Mouse (Mus musculus) cerebellum, adult 18-20 months (tissue): ENCODE data around the gene Sez6l.
"Not testable (repeated sequence)": the region's sequence is repeated elsewhere in the genome, so short reads cannot be mapped to it uniquely, and the experiment has no call there.

Experiments used
- DNase-seq, 2 experiments: peaks; one replicate each; pipeline ENCODE4 v3.0.0; 2021

Sez6l gene

GRCm38 (mm10) chr5:112428944-112429343 is 148.0 kb downstream of the Sez6l start:
- DNase-seq, result peak; percentile 76 to 77

GRCm38 (mm10) chr5:112427283-112427682 is 149.7 kb downstream of the Sez6l start:
- DNase-seq, result peak; percentile 73 to 79

DNA sequence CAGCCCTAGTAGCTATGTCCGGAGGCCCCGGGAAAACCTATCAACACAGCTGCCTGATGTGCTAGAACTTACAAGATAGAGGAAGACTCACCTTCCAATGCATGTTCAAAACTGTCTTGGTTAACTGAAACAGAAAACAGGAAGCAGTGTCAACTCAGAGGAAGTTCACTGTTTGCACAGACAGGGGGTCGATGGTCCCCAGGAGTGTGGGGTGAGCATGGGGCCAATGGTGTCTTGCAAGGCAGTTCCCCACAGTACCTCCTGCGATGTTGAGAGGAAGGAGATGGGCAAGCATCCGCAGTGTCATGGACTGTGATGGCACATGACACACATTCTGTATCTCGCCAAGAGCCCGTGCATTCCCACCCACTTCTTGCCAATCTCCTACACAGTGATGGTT is 150.3 kb downstream of the Sez6l start:
- DNase-seq, result no peak

DNA sequence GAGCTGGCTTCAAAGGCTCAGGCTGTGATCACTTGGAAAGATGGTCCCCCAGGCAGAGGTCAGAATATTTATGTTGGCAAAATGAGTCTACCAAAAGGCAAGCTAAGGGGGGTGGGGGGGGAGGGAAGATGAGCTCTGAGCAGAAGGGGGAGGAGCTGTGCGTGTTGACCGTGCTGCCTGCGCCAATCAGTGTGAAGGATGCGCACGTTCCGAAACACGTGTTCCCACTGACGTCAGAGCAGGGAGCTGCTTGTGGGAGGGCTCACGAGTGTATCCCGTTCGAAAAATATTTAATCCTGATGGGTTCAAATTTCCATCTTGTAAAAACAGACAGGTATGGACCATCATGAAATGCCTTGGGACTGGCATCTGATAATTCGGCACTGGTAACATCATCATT is 157.4 kb downstream of the Sez6l start:
- DNase-seq, result no peak

DNA sequence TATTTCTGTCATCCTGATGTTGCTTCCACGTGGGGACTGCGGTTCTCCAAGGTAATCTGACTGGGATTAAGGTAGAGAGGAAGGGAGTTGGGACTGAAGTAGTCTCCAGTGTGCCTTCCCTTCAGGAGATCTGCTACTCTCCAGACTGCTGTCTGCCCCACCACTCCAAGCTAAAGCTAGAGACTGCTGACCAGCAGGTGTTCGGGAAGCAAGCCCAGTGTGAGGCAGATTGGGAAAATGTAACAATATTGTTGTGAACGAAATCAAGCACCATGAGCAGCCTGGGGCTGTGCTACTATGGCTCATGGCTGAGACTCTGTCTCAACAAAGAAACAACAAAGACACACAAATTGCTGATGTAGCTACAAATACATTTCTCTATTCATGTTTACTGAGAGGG is 159.0 kb downstream of the Sez6l start:
- peak; percentile 54 to 71 for DNase-seq

- DNase-seq, result no peak
Measured at GRCm38 (mm10) chr5:112416673-112417072, 160.3 kb downstream of the Sez6l start.

- not testable (repeated sequence) for DNase-seq
Measured at GRCm38 (mm10) chr5:112412781-112413180, 164.2 kb downstream of the Sez6l start.

DNA sequence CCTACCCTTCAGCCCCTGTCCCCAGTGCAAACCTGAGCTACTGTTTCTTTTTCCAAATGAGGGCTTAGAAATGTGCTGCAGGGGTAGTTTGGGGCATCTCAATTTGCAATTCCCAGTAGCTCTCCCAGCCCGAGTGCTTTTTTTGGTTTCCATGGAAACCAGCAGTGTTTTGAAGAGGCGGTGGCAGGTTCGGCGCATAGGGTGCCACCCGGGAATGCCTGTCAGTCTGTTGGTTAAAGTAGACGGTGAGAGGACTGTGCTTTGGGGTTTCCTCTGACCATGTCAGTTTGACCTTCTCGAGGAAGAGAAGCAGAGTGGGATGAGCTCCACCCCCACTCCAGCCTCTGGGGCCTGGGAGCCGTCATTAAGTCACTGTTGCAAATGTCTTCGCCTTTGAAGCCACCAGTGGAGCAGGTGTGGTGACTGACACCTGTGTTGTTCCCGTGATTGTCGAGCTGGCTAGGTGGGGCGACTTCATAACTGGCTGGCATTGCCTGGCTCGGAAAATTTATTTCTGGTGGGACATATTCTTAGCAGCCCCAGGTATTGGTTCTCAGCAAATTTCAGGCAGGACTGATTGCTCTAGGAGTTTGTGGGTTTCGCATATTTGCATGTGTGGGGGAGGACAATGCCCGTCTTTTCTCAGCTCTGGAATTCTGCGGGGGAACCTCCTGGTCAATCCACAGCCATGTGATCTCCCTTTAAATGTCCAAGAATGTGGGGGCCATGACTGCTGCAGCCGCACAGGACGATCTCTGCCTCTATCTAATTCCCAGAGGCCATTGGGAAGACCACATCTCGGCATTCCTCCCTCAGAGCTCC is 165.3 kb downstream of the Sez6l start:
- DNase-seq, result no peak

- DNase-seq, result no peak
Measured at GRCm38 (mm10) chr5:112411072-112411471, 165.9 kb downstream of the Sez6l start.

DNA sequence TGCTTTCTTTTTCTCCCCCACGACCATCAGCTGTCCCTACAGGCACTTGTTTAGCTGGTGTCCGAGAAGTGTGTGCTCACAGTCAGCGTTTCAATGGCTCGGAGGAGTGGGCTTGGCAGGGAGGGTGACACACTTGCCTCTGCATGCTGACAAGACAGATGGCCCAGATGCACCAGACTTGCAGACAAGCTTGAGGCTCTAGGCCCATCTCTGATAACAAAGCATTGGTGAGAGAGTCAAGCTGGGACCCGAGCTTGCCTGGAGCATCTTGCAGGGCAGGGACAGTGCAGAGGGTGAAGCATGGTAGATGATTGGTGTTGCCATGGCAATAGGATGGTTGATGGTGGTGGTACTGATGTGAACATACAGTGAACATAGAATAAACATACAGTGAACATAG is 167.7 kb downstream of the Sez6l start:
- DNase-seq, result no peak

DNA sequence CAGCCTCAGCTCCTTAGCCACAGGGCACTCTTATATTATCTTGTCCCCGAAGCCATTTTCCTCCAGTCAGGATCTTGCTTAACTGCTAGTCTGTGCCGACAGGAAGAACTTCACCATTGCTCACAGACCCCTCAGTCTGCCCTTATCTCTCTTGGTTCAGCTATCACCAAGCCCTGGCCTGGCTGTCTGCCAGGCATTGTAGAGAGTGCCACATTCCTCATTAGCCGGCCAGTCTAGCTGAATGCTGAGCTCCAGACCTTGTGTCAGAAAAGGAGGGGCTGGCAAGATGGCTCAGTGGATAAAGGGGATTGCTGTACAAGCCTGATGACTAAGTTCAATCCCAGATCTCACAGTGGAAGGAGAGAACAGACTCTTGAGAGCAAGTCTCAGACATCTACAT is 171.0 kb downstream of the Sez6l start:
- DNase-seq, result no peak

DNA sequence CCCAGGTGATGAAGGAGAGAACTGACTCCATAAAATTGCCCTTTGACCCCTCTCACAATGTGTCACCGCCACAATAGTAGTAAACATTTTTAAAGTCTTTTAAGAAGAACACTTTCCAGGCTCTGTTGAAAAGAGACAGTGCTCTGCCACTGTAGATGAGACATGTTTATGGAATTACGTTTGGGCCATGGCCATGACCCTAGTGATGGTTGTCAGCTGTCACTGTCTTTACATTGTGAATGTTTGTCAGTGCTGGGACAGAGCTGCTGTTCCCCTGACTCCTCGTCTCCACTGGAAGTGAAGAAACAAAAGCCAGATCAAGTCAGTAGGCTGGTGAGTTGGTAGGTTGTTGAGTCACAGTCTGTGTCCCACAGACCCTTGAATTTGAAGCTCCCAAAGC is 174.5 kb downstream of the Sez6l start:
- no peak for DNase-seq

DNA sequence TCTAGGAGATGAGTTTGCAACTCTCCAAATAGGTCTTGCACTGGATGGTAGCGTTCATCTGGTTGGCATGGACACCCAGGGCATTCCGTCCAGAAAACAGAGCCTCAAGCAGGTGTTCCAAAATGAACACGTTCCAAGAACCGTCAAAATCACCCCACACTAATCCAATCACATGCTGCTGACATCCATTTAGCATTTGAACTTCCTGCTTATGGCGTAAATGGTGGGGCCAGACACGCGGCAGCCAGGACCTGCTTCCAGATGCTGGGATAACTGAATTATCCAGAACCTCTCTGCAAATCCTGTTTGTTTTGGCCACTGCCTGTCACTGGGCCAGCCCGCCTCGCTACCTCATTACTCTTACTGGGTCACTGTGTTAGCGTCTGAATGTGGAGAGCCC is 177.7 kb downstream of the Sez6l start:
- no peak for DNase-seq

- no peak for DNase-seq
Measured at GRCm38 (mm10) chr5:112396066-112396465, 180.9 kb downstream of the Sez6l start.

GRCm38 (mm10) chr5:112394779-112395443 is 182.1 kb downstream of the Sez6l start, which contains the start of gene Asphd2:
TSS of gene Asphd2 (minus strand) at chr5:112394866.
- DNase-seq, result peak; percentile 68 to 79

DNA sequence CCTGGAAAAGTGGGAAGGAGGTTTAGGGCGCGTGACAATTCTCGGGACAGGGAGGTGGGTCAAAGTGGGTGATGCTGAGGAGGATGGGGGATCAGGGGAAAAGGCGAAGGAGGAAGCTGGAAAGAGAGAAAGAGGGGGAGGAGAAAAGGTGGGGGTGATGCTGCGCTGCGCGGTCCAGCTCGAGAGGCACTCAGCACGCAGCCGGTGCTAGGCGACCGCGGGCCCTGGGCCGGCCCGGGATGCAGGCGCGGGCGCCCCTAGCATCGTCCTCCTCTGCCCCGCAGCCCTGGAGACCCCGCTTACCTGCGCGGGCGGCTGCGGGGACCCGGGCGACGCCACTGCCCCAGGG is 182.6 kb downstream of the Sez6l start:
- peak in 1 of 2 experiments; percentile 33 for DNase-seq

GRCm38 (mm10) chr5:112393741-112394414 is 183.1 kb downstream of the Sez6l start:
- no peak for DNase-seq

DNA sequence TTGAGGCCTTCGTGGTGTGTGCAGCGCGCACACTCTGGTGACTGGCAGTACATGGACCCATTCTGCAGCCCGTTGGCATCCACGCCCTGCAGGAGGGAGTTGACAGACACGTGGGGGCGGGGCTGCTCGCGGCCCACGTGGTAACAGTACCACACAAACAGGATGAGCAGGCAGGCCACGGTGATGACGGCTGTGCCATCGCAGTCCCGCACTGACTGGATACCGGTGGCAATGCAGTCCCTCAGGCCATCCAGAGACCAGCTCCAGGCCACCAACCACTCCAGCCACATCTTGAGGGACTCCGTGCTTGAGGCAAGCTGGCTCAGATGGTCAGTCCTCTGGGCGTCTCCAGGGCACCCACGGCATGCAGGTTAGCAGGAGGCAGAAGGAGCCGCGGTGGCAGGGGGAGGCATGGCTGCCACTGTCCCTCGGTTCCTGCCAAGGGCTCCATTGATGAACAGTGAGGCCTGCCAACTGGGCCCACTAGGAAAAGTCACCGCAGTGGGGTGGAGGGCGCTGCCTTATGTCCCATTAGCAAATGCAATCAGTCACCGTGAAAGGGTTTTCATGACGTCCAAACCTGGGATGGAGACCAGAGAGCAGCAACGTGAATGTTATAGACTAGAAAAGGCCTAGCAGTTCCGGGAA is 185.2 kb downstream of the Sez6l start:
- peak; percentile 35 to 48 for DNase-seq

GRCm38 (mm10) chr5:112391002-112391401 is 186.0 kb downstream of the Sez6l start:
- DNase-seq, result no peak

- DNase-seq, result no peak
Measured at GRCm38 (mm10) chr5:112389352-112389751, 187.6 kb downstream of the Sez6l start.

GRCm38 (mm10) chr5:112385973-112386372 is 191.0 kb downstream of the Sez6l start:
- DNase-seq, result no peak

DNA sequence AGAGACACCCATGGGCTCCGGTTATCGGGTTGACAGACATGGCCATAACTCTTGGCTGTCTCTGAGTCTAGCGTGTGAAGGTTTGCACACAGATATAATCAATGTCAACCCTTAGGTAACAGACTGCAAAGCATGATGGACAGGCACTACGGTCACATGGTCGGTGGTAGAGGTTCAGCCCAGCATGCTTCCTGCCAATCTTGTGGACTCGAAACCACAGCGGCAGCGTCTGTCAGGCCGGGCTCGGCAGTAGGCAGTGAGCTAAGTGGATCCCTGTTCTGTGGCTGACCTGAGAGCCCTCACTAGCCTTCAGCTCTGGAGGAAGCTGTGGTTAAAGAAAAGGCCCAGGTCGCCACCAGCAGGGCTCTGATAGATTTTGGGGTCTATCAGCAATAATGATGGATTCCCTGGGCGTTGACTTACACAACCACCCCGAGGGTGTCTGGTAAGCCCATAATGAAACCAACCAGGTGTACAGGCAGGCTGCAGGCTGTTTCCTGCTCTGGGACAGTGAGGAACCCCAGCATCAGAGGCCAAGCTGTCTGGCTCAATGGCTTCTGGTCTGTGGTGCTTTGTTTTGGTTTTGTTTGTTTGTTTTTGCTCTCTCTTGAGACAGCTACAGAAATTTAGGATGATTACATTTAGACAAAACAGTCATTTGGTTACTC is 192.0 kb downstream of the Sez6l start:
- DNase-seq, result no peak
